Mouse (Mus musculus): ENCODE results near the gene Adgrv1. TPM values are rescaled to one million over a fixed set of nuclear protein-coding genes. Genes with fewer than 3 reads are reported as not detected.
"Not testable (repeated sequence)": the region's sequence is repeated elsewhere in the genome, so short reads cannot be mapped to it uniquely, and the experiment has no call there.

Adgrv1 gene
- total RNA-seq (2022): under 1 TPM in 1 of 4 experiments, not detected in 3; 0.19 TPM

DNA sequence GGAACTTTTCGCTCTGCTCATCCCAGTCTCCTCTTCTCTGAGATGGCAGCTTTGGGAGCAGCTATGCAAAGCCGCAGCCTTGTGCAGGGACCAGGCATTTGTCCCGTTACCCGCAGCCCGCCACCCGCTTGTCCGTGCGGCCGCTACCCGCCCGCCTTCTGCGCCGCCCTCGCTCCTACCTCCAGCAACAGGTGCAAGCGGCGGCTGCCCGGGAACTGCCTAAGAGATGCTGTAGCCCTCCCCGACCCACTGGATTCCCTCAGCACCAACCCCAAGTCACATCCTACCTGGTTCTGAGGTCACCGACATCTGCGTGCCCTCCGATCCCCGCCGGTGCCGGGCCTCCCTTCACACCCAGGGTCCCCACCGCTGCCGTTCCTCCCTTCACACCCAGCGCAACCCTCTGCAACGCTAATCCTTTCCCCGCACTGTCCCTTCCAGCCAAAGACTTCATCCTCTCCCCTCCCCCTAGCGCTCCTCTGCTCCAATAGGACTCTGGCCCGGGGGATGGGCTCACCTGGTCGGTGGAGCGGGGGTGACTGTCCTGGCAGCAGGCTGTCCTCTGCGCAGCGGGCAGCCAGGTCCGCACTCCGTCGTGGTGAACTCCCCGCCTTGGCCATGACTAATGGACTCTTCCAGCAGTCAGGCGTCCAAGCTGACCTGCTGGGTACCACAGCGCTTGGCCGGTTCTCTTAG lies at the start of gene Adgrv1:
Adgrv1 (minus strand) TSS at position 435 of the 696 bp plus-strand sequence.
- DNase-seq (ENCODE audit: low spot score in 2 of 2): peak in 1 of 2 experiments; percentile 3

DNA sequence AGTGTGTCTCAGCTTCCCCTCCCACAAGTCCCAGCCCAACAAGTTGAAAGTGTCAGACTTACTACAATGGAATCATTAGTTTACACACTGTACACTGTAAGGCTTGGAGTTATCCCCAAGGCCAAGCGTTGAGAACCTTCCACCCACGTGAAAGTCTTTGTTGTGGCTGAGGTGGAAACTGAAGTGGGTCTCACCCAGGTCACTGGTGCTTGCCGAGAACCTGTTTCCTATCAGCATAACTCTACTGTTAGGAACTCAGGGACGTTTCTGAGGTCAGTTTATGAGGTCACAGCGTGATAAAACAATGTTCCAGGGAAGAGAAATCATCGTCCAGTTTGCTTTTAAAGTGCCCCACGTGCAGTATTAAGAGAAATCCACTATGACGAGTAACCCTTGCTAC lies 42.4 kb upstream of the Adgrv1 start:
- DNase-seq (ENCODE audit: low spot score in 2 of 2): no peak

GRCm38 (mm10) chr13:81667713-81668112 lies 34.8 kb upstream of the Adgrv1 start:
- no peak for DNase-seq (ENCODE audit: low spot score in 2 of 2)

DNA sequence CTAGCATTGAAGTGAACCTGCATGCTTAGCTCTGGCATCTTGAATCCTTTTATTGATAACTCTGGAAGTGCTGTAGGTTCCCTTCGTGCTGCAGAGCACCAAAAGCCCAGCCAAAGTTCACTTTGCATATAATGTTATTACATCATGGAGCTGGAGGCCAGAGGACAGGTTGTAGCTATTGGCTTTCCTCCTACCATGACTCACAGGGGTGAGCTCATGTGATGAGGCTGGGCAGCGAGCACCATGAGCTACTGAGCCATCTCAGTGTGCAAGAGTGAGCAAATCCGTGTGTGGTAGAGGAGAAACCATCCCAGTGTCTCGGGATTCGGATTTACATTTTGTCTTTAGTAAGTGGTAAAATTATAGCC lies 31.4 kb upstream of the Adgrv1 start:
- DNase-seq (ENCODE audit: low spot score in 2 of 2): no peak

- no peak for DNase-seq (ENCODE audit: low spot score in 2 of 2)
Measured at GRCm38 (mm10) chr13:81663566-81664330, 30.8 kb upstream of the Adgrv1 start.

DNA sequence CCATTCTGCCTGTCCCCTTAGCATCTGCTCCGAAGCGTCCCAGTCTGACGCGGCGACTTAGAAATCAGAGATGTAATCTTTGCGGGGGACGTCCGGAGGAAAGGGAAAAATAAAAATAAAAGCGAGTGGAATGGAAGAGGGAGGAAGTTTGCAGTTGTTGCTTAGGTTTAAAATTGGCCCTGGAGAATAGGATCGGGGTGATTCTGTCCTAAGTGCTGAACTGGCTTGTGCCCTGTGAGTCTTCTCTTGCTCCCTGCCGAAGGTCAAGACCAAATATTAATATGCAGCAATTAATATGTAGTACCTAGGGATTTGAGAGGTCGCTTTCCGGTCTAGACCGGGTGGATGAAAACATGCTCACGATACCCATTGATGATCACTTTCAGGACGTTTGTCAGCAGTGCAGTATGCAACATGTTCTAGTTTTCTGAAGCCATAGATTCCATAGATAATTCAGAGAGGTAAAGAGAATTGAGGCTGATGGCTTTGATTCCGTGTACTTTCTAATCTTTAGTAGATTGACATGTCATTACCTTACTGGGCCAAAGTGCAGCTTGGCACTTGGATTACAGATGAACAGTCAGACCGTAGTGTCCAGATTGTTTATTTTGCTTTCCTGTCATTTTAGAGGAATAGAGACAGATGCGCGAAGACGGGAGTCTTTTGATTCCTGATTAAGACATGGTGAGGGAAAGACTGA lies 25.2 kb upstream of the Adgrv1 start:
- DNase-seq (ENCODE audit: low spot score in 2 of 2): no peak

- DNase-seq (ENCODE audit: low spot score in 2 of 2): peak; percentile 82 to 88
Measured at GRCm38 (mm10) chr13:81657351-81658052, 24.5 kb upstream of the Adgrv1 start, which contains the start of gene Lysmd3. Gene Lysmd3, plus strand, starts transcription at chr13:81657663.

DNA sequence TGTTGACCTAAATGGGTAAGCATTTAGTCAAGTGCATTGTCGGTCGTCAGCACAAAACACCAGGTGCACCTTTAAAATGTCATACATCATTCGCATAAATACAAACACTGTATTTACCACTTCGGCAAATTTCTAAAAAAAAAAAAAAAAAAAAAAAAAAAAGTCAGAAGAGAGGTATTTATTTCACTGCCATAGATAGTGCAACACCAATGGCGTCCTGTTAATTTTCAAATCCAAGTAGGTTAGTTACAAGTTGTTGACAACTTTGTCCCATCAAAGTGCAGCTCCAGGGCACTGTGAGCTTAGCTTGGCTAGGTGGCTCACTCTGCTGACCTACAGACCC lies 24.0 kb upstream of the Adgrv1 start:
- DNase-seq (ENCODE audit: low spot score in 2 of 2): no peak

- no peak for DNase-seq (ENCODE audit: low spot score in 2 of 2)
Measured at GRCm38 (mm10) chr13:81656091-81656850, 23.3 kb upstream of the Adgrv1 start.

DNA sequence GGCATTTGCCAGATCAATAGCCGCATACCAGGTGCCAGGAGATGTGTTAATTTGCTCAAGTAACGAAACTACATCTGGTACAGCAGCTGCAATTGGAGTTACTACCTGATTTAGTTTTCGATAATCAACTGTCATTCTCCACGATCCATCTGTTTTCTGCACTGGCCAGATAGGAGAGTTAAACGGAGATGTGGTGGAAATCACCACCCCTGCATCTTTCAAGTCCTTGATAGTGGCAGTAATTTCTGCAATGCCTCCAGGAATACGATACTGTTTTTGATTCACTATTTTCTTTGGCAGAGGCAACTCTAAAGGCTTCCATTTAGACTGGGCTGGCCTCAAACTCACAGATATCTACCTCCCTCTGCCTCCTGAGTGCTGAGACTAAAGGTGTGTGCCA lies 17.4 kb upstream of the Adgrv1 start:
- not testable (repeated sequence) for DNase-seq (ENCODE audit: low spot score in 2 of 2)

- DNase-seq (ENCODE audit: low spot score in 2 of 2): no peak
Measured at GRCm38 (mm10) chr13:81646348-81646747, 13.4 kb upstream of the Adgrv1 start.

DNA sequence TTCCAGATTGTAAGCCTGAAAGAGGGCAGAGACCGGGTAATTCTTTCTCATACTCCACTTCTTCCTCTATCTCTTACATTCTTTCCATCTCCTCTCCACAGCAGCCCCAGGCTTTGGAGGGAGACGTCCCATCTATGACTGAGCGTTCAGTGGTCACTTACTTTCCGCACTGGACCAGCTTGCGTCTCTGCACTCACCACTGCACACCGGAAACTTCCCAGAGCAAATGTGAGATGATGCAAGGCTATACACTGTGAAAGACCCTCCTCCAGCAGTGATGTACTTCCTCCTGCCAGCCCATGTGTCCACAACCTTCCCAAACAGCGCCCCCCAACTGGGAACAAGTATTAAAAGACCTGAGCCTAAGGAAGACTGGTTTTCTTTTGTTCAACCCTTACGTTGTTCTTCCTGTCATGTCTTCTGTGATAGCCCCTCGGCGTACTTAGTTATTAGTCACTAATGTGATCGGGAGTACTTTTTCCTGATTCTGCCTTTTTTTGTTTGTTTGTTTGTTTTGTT lies 11.2 kb upstream of the Adgrv1 start:
- no peak for DNase-seq (ENCODE audit: low spot score in 2 of 2)

GRCm38 (mm10) chr13:81642491-81643149 lies 9.7 kb upstream of the Adgrv1 start:
- DNase-seq (ENCODE audit: low spot score in 2 of 2): no peak

DNA sequence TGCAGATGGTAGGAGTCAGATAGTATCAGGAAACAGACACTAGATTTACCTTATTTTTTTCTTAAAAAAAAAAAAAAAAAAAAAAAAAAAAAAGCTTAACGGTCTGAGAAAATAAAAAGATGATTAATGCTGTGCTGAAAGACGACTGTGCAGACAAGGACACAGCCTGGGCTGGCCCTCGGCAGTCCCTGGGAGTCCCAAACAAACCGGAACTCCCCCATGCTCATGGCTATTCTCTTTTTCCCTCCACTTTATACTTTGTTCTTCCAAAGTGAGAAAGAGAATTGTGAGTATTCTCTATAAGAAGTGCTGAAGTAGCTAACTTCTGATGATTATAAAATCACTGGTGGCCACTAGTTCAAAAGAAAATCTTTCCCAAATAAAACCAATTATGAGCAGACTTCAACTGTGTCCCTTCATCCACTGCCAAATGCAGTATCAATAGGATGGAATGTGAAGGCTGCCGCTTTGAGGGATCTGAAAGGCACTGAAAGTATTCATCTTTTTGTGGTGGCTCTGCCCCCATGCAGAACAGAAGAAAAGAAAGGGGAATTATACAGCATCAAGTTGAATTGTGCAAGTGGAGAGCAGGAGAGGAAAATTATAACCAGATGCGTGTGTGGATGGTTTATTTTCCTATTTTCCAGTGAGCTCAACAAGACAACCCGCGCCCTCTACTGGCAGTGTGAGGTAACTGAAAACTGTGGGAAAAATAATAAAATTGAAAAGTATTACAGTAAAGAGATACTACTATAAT lies 8.5 kb upstream of the Adgrv1 start:
- DNase-seq (ENCODE audit: low spot score in 2 of 2): no peak

DNA sequence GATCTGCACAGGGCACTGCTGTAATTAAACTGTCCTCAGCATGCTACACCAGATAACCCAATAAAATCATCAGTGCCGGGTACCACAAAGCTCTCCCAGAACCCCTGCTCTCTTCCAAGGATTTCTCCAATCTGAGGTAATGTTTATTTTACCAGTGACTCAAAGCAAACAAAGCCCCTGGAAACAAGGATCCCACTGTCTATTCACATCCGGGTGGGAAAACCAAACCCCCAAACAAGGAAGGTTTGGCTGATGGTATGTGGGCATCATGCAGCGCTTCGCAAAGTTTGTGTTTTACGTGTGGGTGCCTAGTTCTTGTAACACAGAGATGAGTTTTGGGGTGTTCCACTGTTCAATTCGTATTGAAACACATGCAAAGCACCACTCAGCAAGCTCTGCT lies 7.9 kb upstream of the Adgrv1 start:
- no peak for DNase-seq (ENCODE audit: low spot score in 2 of 2)

DNA sequence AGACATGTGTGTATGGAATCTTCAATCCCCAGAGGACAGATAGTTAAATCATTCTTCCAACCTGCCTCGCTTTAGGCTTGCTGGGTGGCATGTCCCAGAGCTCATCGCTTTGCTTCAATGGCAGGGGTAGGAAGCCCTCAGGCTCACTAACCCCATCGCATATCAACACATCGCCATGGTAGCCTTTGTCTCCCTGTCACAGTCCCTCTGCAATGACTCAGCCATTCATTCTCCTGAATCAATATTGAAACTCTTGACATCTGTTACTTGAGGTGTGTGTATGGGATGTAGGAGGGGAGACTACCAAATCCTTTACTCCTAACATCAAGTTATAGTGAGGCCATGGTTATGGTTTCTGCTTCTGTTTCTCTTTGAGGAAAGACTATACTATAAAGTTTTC lies 6.7 kb upstream of the Adgrv1 start:
- no peak for DNase-seq (ENCODE audit: low spot score in 2 of 2)

GRCm38 (mm10) chr13:81630566-81630965 lies 2.4 kb downstream of the Adgrv1 start:
- DNase-seq (ENCODE audit: low spot score in 2 of 2): no peak

DNA sequence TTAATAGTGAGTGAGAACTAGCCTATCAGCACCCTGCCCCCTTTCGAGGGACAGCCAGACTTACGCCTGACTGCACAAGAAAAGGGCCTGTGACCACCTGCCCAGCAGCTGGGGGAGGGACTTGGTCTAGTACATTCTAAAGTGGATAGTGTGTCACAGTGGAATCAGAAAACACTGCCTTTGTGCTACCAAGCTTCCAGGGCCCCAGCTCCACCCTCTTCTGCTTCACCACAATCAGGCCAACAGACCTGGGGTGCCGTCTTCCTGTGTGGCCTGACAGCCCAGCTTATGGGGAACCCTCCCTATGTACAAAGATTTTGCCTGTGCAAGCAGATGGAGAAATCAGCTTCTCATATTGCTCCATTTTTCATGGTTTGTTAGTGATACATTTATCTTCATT lies 3.6 kb downstream of the Adgrv1 start:
- DNase-seq (ENCODE audit: low spot score in 2 of 2): no peak

DNA sequence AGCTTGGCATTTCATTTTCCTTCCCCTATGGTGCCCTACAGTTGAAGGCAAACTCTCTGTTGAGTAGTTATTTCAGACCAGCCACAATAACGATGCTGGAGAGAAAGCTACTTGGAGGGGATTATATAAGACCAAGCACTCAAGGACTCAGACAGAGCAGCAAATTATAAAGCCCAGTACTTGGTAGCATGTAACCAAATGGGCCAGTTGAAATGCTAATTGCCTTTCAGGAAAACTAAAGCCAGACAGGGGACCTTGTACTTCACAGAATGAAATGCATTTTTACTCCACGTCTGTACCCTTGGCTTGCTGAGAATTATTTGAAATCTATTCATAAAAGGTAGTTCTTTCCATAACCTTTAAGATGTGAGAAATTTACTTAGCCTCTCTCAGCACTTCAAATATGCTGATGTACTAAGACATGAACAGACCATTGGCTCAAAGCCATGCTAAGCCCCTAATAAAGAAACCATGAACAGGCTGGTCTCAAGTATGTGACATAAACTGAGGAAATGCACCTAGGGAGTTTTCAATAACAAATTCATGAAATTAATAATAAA lies 4.2 kb downstream of the Adgrv1 start:
- DNase-seq (ENCODE audit: low spot score in 2 of 2): no peak
